Mouse (Mus musculus) stomach, embryonic 14.5 days (tissue): ENCODE measurements at regions not wholly inside any gene's neighbourhood (a gene's known extent, or its start where the extent isn't known, plus 50 kb on each side); places are given as distances from the start of the nearest gene placed in this dataset.

Experiments used
- ATAC-seq: fragments of 200-750 bp; cut with Nextera tagmentation; 2 replicates; pipeline ENCODE4 v1.8.0; 2017; ENCODE audit warnings: low read depth, moderate TSS enrichment; ENCODE audit not compliant: insufficient number of reproducible peaks, insufficient read depth, low FRiP score
- H3K27ac ChIP-seq: fragments of 300-500 bp; sonication (generic); 2 replicates; pipeline ENCODE4 v1.5.1; 2014; ENCODE audit warnings: mild to moderate bottlenecking, low read length, moderate library complexity, mixed read lengths
- H3K27me3 ChIP-seq: fragments of 300-500 bp; sonication (generic); 2 replicates; pipeline ENCODE4 v1.6.1; 2014; ENCODE audit warnings: low read length, control low read depth, mixed read lengths; ENCODE audit not compliant: control insufficient read depth, insufficient read depth
- H3K36me3 ChIP-seq: fragments of 300-500 bp; sonication (generic); 2 replicates; pipeline ENCODE4 v1.6.1; 2014; ENCODE audit warnings: mild to moderate bottlenecking, control low read depth, low read length, moderate library complexity, mixed read lengths; ENCODE audit not compliant: control insufficient read depth, insufficient read depth
- H3K4me1 ChIP-seq: fragments of 300-500 bp; sonication (generic); 2 replicates; pipeline ENCODE4 v1.6.1; 2014; ENCODE audit warnings: low read length, control low read depth, mixed read lengths; ENCODE audit not compliant: control insufficient read depth, insufficient read depth
- H3K4me2 ChIP-seq: fragments of 300-500 bp; sonication (generic); replicated peaks from 2 replicates; pipeline ENCODE4 v1.6.1; 2014; ENCODE audit warnings: low read depth, low read length, control low read depth
- H3K4me3 ChIP-seq: fragments of 300-500 bp; sonication (generic); 2 replicates; pipeline ENCODE4 v1.5.1; 2014; ENCODE audit warnings: low read depth, low read length, control low read depth
- H3K9ac ChIP-seq: fragments of 300-500 bp; sonication (generic); replicated peaks from 2 replicates; pipeline ENCODE4 v1.6.1; 2014; ENCODE audit warnings: low read depth, mild to moderate bottlenecking, control low read depth, low read length, moderate library complexity, mixed read lengths
- H3K9me3 ChIP-seq: fragments of 300-500 bp; sonication (generic); 2 replicates; pipeline ENCODE4 v1.6.1; 2016; ENCODE audit warnings: low read depth, low read length, control low read depth; ENCODE audit not compliant: control insufficient read depth
- WGBS: fragments of 180-500 bp; shearing (Covaris S2); extraction: QIAGEN DNeasy Blood & Tissue Kit; methylation state at CpG from one replicate; pipeline ENCODE4 v1.1.7; 2014; 5-methylcytosine and 5-hydroxymethylcytosine counted together

- Histone ChIP-seq H3K9ac (no peak overlapping the region), H3K4me2 (no peak overlapping the region), H3K4me1 (no peaks in the 10 kb centered on the region), H3K36me3 (no peaks in the 10 kb centered on the region), H3K4me3 (no peak overlapping the region), H3K27me3 (no peaks in the 10 kb centered on the region), H3K9me3 (no peaks in the 10 kb centered on the region), H3K27ac (no peak overlapping the region)
- ATAC-seq, result no peak
- 72% methylated on average over 5 of the region's 5 CpGs for WGBS
Observed at GRCm38 (mm10) chr13:48018606-48019005, 242.4 kb upstream of the Id4 start.

GRCm38 (mm10) chr13:48022958-48023615 is 237.9 kb upstream of the Id4 start:
- H3K9me3 ChIP-seq, result no peaks in the 10 kb centered on the region
- H3K36me3 ChIP-seq, result no peaks in the 10 kb centered on the region
- no peak overlapping the region for H3K9ac ChIP-seq

DNA sequence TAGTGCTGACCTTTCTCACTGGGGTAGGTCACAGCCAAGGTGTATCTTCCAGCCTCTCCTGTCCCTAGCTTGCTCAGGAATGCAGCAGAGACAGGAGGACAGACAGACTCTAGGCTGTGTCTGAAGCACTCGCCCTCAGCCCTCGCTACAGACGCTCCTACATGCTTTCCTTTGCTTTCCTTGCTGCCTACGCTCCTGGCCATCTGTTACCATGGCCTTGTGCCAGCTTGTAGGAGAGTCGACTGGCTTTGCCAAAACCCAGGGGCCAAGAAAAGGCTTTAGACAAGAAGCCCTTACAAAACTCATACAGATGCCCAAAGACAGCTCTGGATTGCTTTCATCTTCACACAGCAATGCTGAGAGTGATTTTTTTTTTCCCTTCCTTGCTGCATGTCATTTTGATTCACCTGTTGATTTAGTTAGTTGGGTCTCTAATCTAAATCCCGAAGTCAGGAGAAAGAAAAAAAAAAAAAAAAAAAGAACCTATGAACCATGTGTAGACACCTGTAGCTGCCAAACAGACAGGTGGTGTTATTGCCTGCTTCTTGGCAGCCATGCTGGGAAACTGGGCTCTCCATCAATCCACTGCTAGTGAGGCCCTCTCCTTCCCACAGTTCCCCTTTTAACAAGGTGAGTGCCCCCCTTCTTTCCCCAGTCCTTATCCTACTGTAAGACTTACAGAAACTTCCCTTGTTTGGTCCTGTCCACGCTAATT is 233.1 kb upstream of the Id4 start:
- Histone ChIP-seq H3K27ac (no peak overlapping the region), H3K4me2 (no peak overlapping the region), H3K36me3 (no peaks in the 10 kb centered on the region), H3K9ac (no peak overlapping the region), H3K4me3 (no peak overlapping the region), H3K27me3 (no peaks in the 10 kb centered on the region), H3K4me1 (peaks cover 4% of the 10 kb centered on the region; the same call in 1 of the 2 replicates), H3K9me3 (no peaks in the 10 kb centered on the region)
- 35% methylated on average over 7 of the region's 7 CpGs for WGBS
- ATAC-seq, result no peak; the same call in 1 of the 2 replicates

More at GRCm38 (mm10) chr13:48022958-48023615, 237.9 kb upstream of the Id4 start:
- ATAC-seq, result no peak
- Histone ChIP-seq H3K4me3 (no peak overlapping the region), H3K4me1 (peaks cover 4% of the 10 kb centered on the region; the same call in 1 of the 2 replicates), H3K4me2 (no peak overlapping the region), H3K27ac (no peak overlapping the region), H3K27me3 (no peaks in the 10 kb centered on the region)
- WGBS, result 75% methylated on average over 7 of the region's 7 CpGs

DNA sequence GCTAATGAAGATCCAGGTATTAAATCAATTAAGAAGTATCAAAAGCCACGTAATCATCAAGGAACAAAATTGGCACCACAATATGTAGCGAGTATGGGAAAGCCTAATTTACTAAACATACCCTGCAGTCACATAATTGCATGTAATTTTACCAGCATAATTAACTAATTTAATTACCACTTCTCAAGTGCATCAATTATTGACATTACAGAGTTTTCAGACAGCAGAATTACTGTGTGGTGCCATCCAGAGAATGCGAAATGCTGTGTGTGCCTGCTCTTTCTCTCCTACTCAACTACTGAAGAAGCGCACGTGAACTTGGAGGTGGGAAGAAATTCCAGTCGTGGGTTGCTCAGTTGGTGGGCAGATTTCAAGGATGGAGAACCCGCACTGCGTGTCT is 229.5 kb upstream of the Id4 start:
- 84% methylated on average over 8 of the region's 8 CpGs for WGBS
- Histone ChIP-seq H3K27ac (no peak overlapping the region), H3K4me1 (peaks cover 4% of the 10 kb centered on the region; the same call in 1 of the 2 replicates), H3K9me3 (no peaks in the 10 kb centered on the region), H3K27me3 (no peaks in the 10 kb centered on the region), H3K9ac (no peak overlapping the region), H3K36me3 (no peaks in the 10 kb centered on the region), H3K4me3 (no peak overlapping the region), H3K4me2 (no peak overlapping the region)
- no peak for ATAC-seq

- 70% methylated on average over 4 of the region's 4 CpGs for WGBS
- Histone ChIP-seq H3K9ac (no peak overlapping the region), H3K4me3 (no peak overlapping the region), H3K27me3 (no peaks in the 10 kb centered on the region), H3K4me2 (no peak overlapping the region), H3K27ac (no peak overlapping the region), H3K4me1 (no peaks in the 10 kb centered on the region), H3K36me3 (no peaks in the 10 kb centered on the region), H3K9me3 (no peaks in the 10 kb centered on the region)
- ATAC-seq, result no peak
Observed at GRCm38 (mm10) chr13:48042172-48042571, 218.9 kb upstream of the Id4 start.

DNA sequence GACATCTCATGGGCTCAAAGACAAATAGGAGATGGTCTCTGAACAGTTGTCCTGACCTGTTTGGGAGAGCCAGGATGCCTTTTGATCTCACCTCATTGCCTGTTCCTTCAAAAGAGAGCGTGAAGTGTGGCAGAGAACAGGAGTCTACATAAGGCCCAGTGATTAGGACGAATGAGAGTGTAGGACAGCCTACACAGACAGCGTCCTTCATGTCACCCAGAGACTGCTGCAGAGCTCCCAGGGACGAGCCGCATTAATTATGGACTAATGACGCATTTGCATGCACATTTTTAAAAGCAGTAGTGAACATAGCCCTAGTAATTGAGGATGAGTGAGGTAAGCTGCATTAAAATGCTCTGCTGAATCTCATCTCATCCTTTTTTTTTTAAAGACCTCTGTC is 218.5 kb upstream of the Id4 start:
- Histone ChIP-seq H3K36me3 (no peaks in the 10 kb centered on the region), H3K4me2 (no peak overlapping the region), H3K27ac (no peak overlapping the region), H3K9me3 (no peaks in the 10 kb centered on the region), H3K9ac (no peak overlapping the region), H3K27me3 (no peaks in the 10 kb centered on the region), H3K4me3 (no peak overlapping the region), H3K4me1 (no peaks in the 10 kb centered on the region)
- ATAC-seq, result no peak
- WGBS, result 89% methylated on average over 6 of the region's 6 CpGs

DNA sequence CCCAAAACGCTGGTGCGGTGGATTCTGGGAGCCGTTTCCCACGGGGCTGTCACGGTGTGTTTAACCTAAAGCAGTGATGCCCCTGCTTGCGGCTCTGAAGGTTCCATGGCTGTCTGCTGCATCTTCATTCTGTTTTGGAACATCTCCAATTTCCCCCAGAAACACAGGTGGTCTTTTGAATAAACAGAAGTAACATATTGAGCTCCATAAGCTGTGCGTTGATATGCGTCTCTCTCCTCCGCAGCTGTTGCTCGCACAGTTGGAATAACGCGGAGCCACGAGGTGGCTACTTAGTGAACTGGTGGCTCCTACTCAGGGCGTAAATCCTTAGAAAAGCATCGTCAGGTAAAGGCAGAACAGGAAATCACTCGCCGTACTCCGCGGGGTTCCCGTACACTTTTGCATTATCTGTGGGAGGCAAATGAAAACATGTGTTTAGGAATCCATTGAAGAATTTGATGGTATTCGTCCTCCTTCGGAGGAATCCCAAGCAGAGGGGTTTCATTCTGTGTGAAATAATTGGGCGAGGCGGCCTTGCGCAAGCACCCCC is 214.8 kb upstream of the Id4 start:
- no peaks in the 10 kb centered on the region for H3K27me3 ChIP-seq
- ATAC-seq, result no peak
- no peaks in the 10 kb centered on the region for H3K4me1 ChIP-seq
- no peak overlapping the region for H3K9ac ChIP-seq
- H3K36me3 ChIP-seq, result no peaks in the 10 kb centered on the region
- H3K27ac ChIP-seq, result no peak overlapping the region
- 60% methylated on average over 25 of the region's 25 CpGs for WGBS
- H3K4me2 ChIP-seq, result peak overlapping the region; percentile 7; the same call in 1 of the 2 replicates
- H3K9me3 ChIP-seq, result no peaks in the 10 kb centered on the region
- H3K4me3 ChIP-seq, result no peak overlapping the region

DNA sequence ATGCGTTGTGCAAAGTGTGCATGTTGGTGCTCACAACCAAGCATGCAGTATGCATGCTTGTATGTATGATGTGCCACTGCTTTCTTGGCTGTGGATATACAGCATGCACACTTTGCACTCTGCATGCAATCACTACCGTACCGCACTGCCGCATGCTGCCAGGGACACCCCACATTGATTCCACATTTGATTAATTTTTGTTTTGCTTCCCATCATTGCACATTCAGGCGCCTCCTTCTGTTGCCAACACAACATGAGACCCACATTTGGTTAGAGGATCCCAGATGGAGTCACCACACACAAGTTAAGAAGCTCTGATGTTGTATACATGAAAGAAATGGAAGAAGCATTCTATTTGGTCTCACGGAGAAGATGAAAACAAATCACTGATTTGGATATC is 211.2 kb upstream of the Id4 start:
- Histone ChIP-seq H3K27ac (no peak overlapping the region), H3K9me3 (no peaks in the 10 kb centered on the region), H3K4me3 (no peak overlapping the region), H3K9ac (no peak overlapping the region), H3K4me1 (no peaks in the 10 kb centered on the region), H3K4me2 (no peak overlapping the region), H3K27me3 (no peaks in the 10 kb centered on the region), H3K36me3 (no peaks in the 10 kb centered on the region)
- ATAC-seq, result no peak
- WGBS, result 91% methylated on average over 6 of the region's 6 CpGs
